Mouse (Mus musculus) heart, adult 2 months (tissue): Measurements from ENCODE around the gene Syce3.

Experiments
- CTCF ChIP-seq: fragments of 200-600 bp; IDR thresholded peaks from 2 replicates; pipeline ENCODE4 v1.8.1; 2022; ENCODE audit warnings: antibody characterized with exemption, mild to moderate bottlenecking, moderate library complexity
- EP300 ChIP-seq: fragments of 200-500 bp; IDR thresholded peaks from 2 replicates; pipeline ENCODE4 v1.6.1; 2011; ENCODE audit warnings: low read depth, low read length, control low read depth; ENCODE audit not compliant: insufficient read depth
- POLR2A ChIP-seq: fragments of 200-500 bp; IDR thresholded peaks from 2 replicates; pipeline ENCODE4 v1.6.1; 2011; ENCODE audit warnings: mild to moderate bottlenecking, low read depth, low read length, control low read depth; ENCODE audit not compliant: insufficient read depth

- TF ChIP-seq CTCF (no peak), EP300 (no peak), POLR2A (no peak)
Measured at GRCm38 (mm10) chr15:89351302-89351701, 59.0 kb downstream of the Syce3 start.
